Mouse (Mus musculus) neural tube, embryonic 11.5 days (tissue): ENCODE measurements around the gene Rnf11. TPM values are rescaled to one million over a fixed set of nuclear protein-coding genes. Genes with fewer than 3 reads are reported as not detected.
A peak's percentile ranks its signal among the peaks of the same experiment; 100 is the strongest.

Experiments
- ATAC-seq: fragments of 200-750 bp; cut with Nextera tagmentation; 2 replicates; pipeline ENCODE4 v1.8.0; 2017; ENCODE audit warnings: moderate number of reproducible peaks, mild to moderate bottlenecking, moderate TSS enrichment, moderate library complexity; ENCODE audit not compliant: insufficient read depth, low FRiP score, low TSS enrichment
- DNase-seq: peaks from one replicate; pipeline ENCODE4 v3.0.0-alpha.2; 2015; ENCODE audit warnings: low spot score
- H3K27ac ChIP-seq: fragments of 300-500 bp; sonication (generic); 2 replicates; pipeline ENCODE4 v1.5.1; 2014; ENCODE audit warnings: low read depth, mild to moderate bottlenecking, low read length
- H3K27me3 ChIP-seq: fragments of 300-500 bp; sonication (generic); 2 replicates; pipeline ENCODE4 v1.6.1; 2014; ENCODE audit warnings: mild to moderate bottlenecking, low read length, mixed read lengths; ENCODE audit not compliant: control insufficient read depth, insufficient read depth
- H3K36me3 ChIP-seq: fragments of 300-500 bp; sonication (generic); 2 replicates; pipeline ENCODE4 v1.6.1; 2014; ENCODE audit warnings: mild to moderate bottlenecking, low read length, moderate library complexity, mixed read lengths; ENCODE audit not compliant: control insufficient read depth, insufficient read depth
- H3K4me1 ChIP-seq: fragments of 300-500 bp; sonication (generic); 2 replicates; pipeline ENCODE4 v1.6.1; 2014; ENCODE audit warnings: low read length, mixed read lengths; ENCODE audit not compliant: control insufficient read depth, insufficient read depth
- H3K4me2 ChIP-seq: fragments of 300-500 bp; sonication (generic); 2 replicates; pipeline ENCODE4 v1.6.1; 2014; ENCODE audit warnings: low read depth, mild to moderate bottlenecking, moderate library complexity
- H3K4me3 ChIP-seq: fragments of 300-500 bp; sonication (generic); 2 replicates; pipeline ENCODE4 v1.5.1; 2014; ENCODE audit warnings: low read depth, low read length
- H3K9ac ChIP-seq: fragments of 300-500 bp; sonication (generic); 2 replicates; pipeline ENCODE4 v1.6.1; 2014; ENCODE audit warnings: mild to moderate bottlenecking, low read length
- H3K9me3 ChIP-seq: fragments of 300-500 bp; sonication (generic); 2 replicates; pipeline ENCODE4 v1.6.1; 2016; ENCODE audit warnings: low read length; ENCODE audit not compliant: control insufficient read depth
- WGBS: fragments of 180-500 bp; shearing (Covaris S2); extraction: QIAGEN DNeasy Blood & Tissue Kit; methylation state at CpG from one replicate; pipeline ENCODE4 v1.1.7; 2014; 5-methylcytosine and 5-hydroxymethylcytosine counted together
- polyA plus RNA-seq: library from polyadenylated mRNA; unstranded; fragments of >200 nt; fragmentation: Nextera tagmentation; extraction: Ambion mirVana; gene quantifications from 2 replicates; pipeline ENCODE4 v1.2.1, GENCODE M21; 2014

Gene Rnf11
- polyA plus RNA-seq, 1 experiment from 2014 or later: 55.3 TPM

DNA sequence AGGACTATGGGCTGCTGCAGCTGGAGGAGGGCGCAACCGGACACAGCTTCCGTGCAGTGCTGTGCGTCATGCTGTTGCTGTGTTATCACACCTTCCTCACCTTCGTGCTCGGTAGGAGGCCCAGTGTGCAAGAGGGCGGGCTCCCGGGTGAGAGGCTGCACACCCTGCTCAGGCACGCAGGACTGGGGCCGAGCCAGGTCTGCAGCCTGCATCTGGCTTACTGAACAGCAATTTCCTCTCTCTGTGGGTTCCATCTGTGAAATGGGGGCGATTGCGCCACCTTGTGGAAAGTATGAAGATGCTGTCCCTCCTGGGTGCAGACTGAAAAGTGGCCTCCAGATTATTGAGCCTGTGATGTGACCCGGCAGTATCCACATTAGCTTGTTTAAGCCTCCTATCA, 53.7 kb downstream of the Rnf11 start:
- Histone ChIP-seq H3K9ac (no peak overlapping the region), H3K27me3 (no peaks in the 10 kb centered on the region), H3K4me2 (no peak overlapping the region), H3K36me3 (no peaks in the 10 kb centered on the region), H3K9me3 (no peaks in the 10 kb centered on the region), H3K4me3 (no peak overlapping the region), H3K27ac (no peak overlapping the region), H3K4me1 (peaks cover 3% of the 10 kb centered on the region; the same call in 1 of the 2 replicates)
- WGBS: 61% methylated on average over 13 of the region's 13 CpGs
- 0 out of 2 replicates have a peak, but pooled peaks have one; percentile 48 for ATAC-seq
- DNase-seq: no peak

DNA sequence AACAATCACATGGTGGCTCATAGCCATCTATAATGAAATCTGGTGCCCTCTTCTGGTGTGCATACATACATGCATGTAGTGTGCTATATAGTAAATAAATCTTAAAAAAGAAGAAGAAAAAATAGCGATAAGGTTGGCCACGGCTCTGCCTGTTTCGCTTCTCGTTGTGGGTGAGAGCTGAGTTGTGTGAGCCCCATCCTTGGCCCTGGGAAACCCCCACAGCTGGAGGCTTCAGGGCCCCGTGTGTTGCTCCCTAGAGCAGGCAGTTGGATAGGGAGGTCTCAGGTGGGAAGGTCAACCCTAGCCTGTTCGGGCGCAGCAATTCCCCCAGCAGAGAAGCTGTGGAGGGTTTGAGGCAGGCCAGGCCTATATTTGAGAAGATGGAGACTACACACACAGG, 54.3 kb downstream of the Rnf11 start:
- Histone ChIP-seq H3K4me1 (peaks cover 3% of the 10 kb centered on the region; the same call in 1 of the 2 replicates), H3K27ac (no peak overlapping the region), H3K9me3 (no peaks in the 10 kb centered on the region), H3K4me3 (no peak overlapping the region), H3K27me3 (no peaks in the 10 kb centered on the region), H3K4me2 (no peak overlapping the region), H3K36me3 (no peaks in the 10 kb centered on the region), H3K9ac (no peak overlapping the region)
- ATAC-seq (no peak), DNase-seq (no peak)
- 96% methylated on average over 7 of the region's 7 CpGs for WGBS

DNA sequence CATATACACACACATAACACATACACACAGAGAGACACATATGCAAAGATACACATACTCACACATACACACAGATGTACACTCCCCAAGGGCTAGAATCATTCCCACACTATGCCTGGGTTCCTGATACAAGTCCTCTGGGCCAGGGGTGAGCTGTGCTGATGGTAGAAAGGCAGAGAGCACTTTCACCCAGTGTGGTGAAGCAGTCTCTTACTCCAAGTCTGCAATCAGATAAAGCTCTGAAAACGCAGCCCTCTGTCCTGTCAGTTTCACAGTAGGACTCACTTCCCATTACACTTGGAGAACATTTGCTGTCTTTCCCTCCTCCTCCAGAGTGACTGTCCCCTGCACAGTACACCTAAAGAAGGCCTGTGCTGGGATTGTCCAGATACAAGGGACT, 57.5 kb downstream of the Rnf11 start:
- H3K9me3 ChIP-seq: no peaks in the 10 kb centered on the region
- no peak overlapping the region for H3K27ac ChIP-seq
- ATAC-seq: no peak
- H3K4me3 ChIP-seq: no peak overlapping the region
- H3K9ac ChIP-seq: no peak overlapping the region
- H3K4me2 ChIP-seq: no peak overlapping the region
- H3K4me1 ChIP-seq: no peaks in the 10 kb centered on the region
- H3K27me3 ChIP-seq: no peaks in the 10 kb centered on the region
- 90% methylated on average over 1 of the region's 1 CpGs for WGBS
- DNase-seq: no peak
- no peaks in the 10 kb centered on the region for H3K36me3 ChIP-seq

DNA sequence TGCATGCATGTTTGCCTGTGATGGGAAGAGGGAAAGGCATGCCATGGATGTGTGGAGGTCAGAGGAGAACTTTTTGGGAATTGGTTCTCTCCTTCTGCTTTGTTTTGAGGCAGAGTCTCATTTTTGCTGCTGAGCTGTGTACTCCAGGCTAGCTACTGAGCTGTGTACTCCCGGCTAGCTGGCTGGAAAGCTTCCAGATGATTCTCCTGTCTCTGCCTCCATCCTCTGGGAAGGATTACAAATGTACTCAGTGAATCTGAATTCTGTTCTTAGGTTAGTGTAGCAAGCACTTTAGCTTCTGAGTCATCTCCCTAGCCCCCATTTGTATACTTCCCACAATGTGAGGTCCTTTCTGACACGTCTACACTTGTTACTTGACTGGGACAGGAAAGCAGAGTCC, 61.1 kb downstream of the Rnf11 start:
- DNase-seq: no peak
- 73% methylated on average over 2 of the region's 2 CpGs for WGBS
- Histone ChIP-seq H3K4me1 (no peaks in the 10 kb centered on the region), H3K27ac (no peak overlapping the region), H3K9me3 (no peaks in the 10 kb centered on the region), H3K4me2 (no peak overlapping the region), H3K9ac (no peak overlapping the region), H3K36me3 (no peaks in the 10 kb centered on the region), H3K27me3 (no peaks in the 10 kb centered on the region), H3K4me3 (no peak overlapping the region)
- ATAC-seq: no peak

DNA sequence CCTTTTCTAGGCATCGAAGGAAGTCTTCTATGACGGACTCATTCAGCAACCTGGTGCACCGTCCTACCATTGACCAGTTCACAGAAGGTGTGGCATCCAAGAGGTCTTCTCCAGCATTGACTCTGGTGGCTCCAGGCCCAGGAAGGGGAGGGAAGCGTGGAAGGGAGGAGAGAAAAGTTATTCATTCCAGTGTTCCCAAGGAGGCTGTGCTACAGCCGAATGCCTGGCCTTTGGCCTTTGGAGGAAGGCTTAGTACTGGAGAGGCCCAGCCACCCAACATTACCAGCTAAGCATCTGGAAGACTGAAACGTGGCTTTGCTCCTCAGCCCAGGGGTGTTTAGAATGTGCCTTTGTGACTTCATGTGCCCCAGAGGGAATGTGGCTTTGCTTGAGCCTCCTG, 62.1 kb downstream of the Rnf11 start:
- ATAC-seq: no peak
- Histone ChIP-seq H3K27me3 (no peaks in the 10 kb centered on the region), H3K9ac (no peak overlapping the region), H3K4me2 (no peak overlapping the region), H3K4me3 (no peak overlapping the region), H3K9me3 (no peaks in the 10 kb centered on the region), H3K27ac (no peak overlapping the region), H3K36me3 (no peaks in the 10 kb centered on the region), H3K4me1 (no peaks in the 10 kb centered on the region)
- 77% methylated on average over 6 of the region's 6 CpGs for WGBS
- DNase-seq: no peak

DNA sequence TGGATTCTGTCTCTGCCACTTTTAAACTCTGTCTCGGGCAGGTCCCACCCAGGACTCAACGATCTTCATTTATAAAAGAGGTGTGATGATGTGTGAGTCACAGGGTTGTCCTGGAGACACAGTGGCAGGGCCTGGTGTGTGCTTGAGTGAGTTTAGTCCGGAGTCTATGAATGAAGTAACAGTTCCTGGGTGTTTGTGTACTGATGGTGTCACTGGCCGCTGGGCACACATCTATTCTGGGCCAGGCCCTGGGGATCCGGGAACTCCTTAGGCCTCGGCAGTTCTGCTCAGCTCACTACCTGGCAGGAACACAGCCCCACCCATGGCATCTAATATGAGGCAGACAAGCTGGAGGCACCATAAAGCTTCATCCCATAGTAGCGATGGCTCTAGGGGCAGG, 62.9 kb downstream of the Rnf11 start:
- ATAC-seq (no peak), DNase-seq (no peak)
- Histone ChIP-seq H3K27ac (no peak overlapping the region), H3K36me3 (no peaks in the 10 kb centered on the region), H3K4me1 (no peaks in the 10 kb centered on the region), H3K9ac (no peak overlapping the region), H3K9me3 (no peaks in the 10 kb centered on the region), H3K4me3 (no peak overlapping the region), H3K27me3 (no peaks in the 10 kb centered on the region), H3K4me2 (no peak overlapping the region)
- 87% methylated on average over 7 of the region's 7 CpGs for WGBS

DNA sequence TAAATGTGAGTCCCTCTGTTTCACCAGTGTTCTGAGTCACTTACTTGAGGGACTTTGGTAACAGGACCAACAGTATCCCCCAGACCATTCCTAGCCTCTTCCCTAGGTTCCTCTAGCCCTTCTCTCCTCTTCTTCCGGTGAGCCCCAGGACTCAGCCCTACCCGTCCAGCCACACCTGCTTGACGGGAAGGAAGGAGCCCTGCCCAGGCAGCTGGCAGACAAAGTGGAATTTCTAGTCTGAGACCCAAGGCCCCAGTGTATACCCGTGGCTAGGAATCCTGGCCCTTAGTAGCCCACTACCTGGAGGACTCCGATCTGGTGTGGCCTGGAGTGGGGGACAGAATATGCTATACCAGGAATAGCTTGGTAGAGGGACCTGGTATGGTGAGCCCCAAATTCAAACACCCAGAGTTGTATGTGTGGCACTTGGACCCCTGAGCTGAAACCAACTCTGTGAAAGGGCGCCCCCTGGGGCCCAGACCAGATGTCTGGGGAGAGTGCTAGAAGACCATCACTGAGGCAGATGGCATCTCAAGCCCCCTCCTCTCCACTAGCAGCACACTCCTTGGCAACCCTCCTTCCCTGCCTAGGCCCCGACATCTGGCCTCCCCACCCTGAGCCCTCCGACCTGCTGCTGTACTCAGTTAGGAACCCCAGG, 64.3 kb downstream of the Rnf11 start:
- no peak overlapping the region for H3K4me2 ChIP-seq
- H3K4me1 ChIP-seq: no peaks in the 10 kb centered on the region
- 74% methylated on average over 8 of the region's 8 CpGs for WGBS
- H3K27me3 ChIP-seq: no peaks in the 10 kb centered on the region
- H3K9me3 ChIP-seq: no peaks in the 10 kb centered on the region
- DNase-seq (no peak), ATAC-seq (no peak)
- H3K36me3 ChIP-seq: no peaks in the 10 kb centered on the region
- no peak overlapping the region for H3K9ac ChIP-seq
- no peak overlapping the region for H3K4me3 ChIP-seq
- no peak overlapping the region for H3K27ac ChIP-seq

DNA sequence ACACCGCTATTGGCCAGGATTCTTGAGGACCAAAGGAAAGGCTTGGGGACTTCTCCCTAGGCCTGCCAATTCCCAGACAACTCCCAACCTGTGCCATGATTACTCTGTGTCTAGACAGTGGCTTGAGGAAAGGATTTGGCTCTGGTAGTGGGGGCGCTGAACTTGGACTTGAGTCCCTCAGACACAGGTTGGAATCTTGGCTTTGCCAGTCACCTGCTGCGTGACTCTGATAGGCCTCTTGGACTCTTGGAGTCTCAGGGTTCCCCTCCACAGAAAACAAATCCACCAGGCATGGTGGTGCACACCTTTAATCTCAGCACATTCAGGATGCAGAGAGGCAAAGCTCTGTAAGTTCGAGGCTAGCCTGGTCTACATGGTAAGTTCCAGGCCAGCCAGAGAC, 65.0 kb downstream of the Rnf11 start:
- Histone ChIP-seq H3K27ac (no peak overlapping the region), H3K4me1 (no peaks in the 10 kb centered on the region), H3K4me3 (no peak overlapping the region), H3K9ac (no peak overlapping the region), H3K4me2 (no peak overlapping the region), H3K36me3 (no peaks in the 10 kb centered on the region), H3K9me3 (no peaks in the 10 kb centered on the region), H3K27me3 (no peaks in the 10 kb centered on the region)
- WGBS: 84% methylated on average over 4 of the region's 4 CpGs
- DNase-seq (no peak), ATAC-seq (no peak)

DNA sequence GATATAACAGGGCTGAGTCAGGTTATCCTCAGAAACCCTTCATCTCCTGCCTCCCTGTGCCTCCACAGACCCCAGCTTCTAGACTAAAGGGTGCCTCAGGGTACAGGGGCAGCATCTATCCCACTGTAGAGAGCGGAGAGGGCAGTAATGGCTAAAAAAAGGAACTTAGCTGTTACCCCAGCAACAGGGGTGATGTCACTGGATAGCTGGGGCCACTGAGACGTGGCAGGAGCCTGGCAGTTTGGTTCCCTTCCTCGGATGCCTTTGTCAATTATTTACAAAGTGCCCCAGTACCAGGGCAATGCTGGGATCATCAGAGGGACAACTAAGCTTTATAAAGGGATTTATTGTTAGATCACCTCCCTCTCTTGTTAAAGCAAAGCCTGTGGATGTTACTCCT, 65.5 kb downstream of the Rnf11 start:
- H3K9ac ChIP-seq: no peak overlapping the region
- H3K9me3 ChIP-seq: no peaks in the 10 kb centered on the region
- no peak overlapping the region for H3K4me3 ChIP-seq
- H3K4me2 ChIP-seq: no peak overlapping the region
- H3K27ac ChIP-seq: no peak overlapping the region
- DNase-seq: no peak
- no peaks in the 10 kb centered on the region for H3K4me1 ChIP-seq
- H3K27me3 ChIP-seq: no peaks in the 10 kb centered on the region
- no peak for ATAC-seq
- 27% methylated on average over 3 of the region's 3 CpGs for WGBS
- no peaks in the 10 kb centered on the region for H3K36me3 ChIP-seq
